Mouse (Mus musculus) adrenal gland, adult 2 months (tissue): ENCODE measurements at regions not wholly inside any gene's neighbourhood (a gene's known extent, or its start where the extent isn't known, plus 50 kb on each side); places are given as distances from the start of the nearest gene placed in this dataset.

Experiments
- DNase-seq: peaks from one replicate; pipeline ENCODE4 v3.0.0; 2021

DNA sequence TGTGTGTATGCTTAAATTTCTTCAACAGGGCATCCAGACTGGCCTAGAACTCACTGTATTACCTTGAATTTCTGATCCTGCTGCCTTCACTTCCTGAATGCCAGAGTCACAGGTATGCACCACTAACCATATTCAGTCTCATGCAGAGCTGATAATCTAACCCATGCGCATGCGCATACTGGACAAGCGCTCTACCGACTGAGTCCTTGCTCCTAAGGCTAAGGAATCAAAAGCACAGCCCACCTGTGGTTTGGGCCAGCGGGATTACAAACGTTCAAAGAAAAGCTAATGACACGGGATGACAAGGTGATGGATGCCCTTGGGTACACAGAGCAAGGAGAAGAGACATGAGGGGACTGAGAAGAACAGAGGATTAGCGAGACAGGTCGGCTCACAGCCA, 160.5 kb downstream of the Zfp36l2 start:
- DNase-seq: no peak

DNA sequence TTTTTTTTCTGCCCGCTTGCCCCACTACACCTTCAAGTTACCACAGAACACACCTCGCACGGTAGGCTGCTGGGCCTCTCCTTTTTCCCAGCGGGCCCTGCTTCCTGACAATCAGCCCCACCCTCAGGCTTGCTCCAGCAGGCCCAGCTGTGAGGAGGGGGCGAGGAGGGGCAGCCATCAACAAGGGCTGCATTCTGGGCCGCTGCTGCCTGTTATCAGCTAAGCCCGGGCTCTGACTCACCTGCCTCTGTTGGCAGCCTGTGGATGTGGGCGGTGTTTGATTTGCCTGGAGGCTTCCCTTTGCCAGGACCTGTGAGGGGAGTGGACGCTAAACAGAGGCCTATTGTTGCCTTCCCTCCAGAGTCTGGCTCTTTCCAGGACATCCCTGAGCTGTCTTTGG, 161.6 kb downstream of the Zfp36l2 start:
- peak; percentile 86 for DNase-seq

DNA sequence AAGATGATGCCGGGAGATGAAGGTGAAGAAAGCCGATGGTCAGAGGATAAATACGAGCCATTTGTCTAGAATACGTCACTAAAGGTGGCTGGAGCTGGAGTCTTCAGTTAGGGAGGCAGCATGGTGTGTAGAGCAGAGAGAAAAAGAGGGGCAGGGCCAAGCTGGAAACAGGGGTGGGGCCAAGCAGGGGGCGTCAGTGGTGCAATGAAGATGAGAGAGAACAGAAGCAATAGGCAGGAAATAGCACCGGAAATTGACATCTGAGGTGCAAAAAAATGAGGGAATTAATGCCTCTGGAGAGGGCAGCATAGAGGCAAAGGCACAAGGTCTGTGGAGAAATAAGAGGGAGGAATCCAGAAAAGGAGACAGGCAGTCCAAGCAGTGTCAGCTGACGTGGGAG, 165.4 kb downstream of the Zfp36l2 start:
- no peak for DNase-seq

DNA sequence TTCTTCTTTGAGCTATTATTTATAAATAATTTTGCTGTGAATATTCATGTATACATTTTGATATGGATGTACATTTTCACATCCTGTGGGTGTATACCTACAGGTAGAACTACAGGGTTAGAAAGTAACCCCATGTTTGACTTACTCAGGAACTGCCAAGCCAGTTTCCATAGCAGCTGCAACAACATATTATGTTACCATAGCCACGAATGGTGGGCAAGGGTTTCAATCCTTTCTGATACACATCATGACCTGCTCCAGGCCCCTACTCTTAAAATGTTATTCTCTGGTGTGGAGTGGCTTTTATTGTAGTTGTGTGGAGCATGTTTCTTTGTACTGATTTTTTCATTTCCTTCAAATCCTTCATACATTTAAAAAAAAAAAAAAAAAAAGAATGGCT, 168.9 kb downstream of the Zfp36l2 start:
- DNase-seq: no peak

DNA sequence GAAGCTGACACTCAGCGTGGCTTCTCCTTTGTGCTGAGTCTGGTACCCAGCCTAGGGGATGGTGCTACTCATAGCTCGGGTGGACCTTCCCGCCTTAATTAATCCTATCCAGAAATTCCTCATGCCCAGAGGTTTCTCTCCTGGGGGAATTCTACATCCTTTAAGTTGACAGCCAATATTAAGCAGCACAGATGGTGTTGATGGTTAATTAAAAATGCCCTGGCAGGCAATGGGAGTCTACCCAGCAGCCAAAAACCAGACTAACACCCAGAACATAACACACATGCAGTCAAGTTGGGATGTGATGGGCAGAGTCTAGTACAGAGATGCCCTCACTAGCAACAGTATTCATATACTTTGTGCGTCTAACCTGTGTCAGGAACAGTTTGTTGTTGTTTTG, 169.9 kb downstream of the Zfp36l2 start:
- no peak for DNase-seq

DNA sequence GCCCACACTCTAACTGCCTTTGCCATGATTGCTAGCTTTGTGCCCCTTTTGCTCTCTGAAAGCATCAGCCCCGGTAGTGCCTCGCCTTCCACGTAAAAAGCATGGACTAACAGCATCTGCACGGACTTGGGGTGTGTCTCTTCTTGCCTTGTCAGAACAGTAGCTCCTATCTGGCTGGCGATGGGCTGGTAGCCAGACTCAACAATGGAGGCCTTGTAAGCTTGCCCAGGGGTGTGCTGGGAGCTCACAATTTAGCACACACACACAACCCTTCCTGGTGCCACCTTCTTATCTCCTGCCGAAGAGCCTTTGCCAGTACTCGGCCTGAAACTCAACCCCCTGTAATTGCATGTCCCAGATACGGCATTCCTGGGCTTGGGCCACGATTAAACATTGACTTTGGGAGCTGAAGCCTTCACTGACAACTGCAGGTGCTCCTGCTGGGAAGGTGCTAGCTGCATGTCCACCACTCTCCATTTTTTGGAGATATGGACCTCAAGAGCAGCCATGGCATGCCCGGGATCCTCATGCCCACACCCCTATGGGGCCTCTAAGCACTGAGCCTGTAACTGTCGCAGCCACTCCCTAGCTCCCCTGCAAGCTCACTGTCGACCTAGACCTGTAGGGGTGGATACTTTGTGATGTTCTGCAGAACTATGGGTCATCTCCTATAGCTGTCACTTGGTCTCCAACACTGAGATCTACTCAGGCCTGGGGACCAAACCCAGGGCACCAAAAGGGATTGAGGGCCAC, 166.7 kb upstream of the Haao start:
- DNase-seq: no peak

DNA sequence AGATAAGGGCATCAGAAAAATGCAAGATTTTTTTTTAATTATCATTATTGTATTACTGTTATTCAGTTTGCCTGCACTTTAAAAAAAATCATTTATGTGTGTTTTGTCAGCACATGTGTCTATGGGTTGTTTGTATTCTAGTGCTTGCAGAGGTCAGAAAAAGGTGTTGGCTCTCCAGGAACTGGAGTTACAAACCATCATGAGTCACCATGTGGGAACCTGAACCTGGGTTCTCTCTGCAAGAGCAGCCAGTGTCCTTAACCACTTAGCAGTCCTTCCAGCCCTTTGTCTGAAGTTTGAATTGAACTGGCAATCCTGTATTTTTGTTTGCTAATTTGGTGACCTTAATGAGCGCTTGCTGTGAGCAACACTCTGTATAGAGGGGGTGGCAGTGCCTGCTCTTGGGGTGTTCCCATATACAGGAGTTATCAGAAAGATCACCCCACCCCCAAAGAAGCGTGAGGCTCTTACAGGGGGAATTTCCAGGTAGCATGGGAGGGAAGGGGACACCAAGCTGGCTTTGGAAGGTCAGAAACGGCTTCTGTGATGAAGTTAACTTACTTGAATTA, 162.8 kb upstream of the Haao start:
- no peak for DNase-seq

DNA sequence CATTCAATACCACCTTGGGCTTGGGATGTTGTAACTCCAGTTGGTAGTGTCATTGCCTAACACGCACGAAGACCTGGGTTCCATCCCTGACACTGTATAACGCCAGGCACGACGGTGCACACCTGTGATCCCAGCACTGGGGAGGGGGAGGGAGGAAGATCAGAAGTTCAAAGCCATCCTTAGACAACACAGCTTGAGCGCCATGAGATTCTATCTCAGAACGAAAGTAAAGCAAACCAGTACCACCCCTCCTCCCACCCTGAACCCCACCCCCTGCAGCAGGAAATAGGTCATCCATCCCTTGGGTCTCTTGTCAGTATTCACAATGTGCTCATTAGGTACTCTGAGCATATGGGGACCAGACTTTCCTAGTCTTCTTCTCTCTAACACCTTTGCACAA, 162.2 kb upstream of the Haao start:
- DNase-seq: no peak

DNA sequence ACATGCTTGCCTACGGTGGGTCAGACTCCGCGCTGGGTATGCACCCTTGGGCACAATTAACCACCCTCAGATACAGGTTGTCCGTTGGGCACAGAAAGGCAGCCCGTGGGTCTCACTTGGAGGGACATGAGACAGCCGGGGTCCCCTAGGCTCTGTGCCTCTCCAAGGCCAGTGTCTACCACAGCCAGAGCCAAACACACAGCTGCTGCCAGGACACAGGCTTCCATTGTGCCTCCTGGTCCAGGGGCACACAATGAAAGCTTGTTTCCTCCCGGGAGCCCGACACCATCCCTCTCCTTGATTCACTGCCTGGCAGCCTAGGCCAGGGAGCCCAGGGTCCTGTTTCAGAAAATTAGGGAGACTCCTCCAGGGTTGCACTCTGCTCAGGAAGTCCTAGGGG, 161.4 kb upstream of the Haao start:
- DNase-seq: no peak

DNA sequence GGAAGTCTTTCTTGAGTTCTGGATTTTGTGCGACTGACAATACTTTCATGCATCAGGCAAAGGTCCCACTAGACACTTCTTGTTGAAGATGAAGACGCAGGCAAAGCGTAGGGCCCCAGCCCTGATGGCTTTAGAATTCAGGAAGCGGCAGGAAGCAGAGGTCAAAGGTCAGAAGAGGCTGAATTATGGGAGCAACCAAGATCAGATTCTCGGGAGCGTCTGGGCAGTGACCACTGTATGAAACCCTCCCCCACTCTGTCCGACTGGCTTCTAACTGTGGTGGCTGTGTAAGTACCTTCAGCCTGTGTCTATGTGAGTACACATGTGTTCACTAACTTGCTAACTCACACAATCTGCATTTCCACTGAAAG, 160.9 kb upstream of the Haao start:
- no peak for DNase-seq

DNA sequence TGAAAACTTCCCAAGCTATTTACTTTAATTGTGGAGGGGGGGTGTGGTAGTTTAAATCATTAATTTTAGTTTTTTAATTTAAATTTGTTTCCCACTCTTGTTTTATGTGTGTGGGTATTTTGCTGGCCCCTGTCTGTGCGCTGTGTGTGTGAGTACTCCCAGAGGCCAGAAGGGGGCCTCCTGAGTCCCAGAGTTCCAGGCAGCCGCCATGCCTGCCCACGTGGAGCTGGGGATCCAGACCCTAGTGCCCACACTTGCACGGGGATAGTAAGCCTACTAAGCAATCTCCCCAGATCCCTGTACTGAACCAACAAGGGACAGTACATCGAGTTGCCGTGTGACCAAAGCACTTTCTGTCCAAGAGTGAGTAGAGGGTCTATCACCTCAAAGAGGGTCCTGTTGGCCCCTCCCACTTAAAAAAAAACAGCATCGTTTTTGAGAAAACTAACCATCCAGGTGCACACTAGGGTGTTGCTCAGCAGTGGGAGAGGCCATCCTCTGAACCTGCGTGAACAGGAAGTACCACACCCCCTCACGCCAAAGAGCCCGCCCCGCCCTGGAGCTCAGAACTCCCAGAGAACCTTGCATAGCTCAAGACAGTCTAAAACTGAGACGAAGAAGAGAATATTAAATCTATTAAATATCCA, 160.4 kb upstream of the Haao start:
- DNase-seq: no peak

DNA sequence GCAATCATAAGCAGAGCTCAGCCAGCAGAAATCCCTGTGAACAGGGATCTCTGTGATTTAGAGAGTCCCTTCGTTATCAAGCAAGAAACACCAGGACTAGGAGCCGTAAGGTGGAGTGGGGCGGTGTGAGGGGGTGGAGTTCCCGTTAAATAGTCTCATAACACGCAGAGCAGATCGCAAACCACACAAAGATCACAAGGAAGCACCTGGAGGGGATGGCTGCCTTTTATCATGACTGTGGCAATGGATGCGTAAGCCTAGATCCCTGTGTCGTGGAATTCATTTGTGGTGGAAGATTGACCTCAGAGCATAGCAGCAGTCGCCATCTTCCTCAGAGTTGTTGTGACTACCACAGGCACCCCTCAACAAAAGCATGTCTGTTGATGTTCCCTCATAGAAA, 159.0 kb upstream of the Haao start:
- no peak for DNase-seq

DNA sequence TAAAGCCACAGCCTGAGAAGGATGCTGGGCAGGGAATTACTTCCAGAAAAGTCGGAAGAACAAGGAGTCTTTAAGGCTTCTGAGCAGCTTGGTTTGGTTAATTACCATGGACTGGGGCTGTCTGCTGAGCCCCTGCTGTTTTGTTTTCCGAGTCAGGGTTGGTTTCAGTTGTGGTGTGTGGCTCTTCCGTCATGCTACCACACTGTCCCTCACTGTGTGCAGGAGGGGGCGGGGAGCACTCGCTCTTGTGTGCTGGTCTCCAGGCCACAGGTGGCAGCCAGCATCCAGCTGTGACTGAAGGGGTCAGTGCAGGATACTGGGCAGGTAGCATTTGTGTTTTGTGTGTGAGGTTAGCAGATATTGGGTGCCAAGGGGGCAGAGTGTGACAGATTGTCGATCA, 156.5 kb upstream of the Haao start:
- DNase-seq: no peak

DNA sequence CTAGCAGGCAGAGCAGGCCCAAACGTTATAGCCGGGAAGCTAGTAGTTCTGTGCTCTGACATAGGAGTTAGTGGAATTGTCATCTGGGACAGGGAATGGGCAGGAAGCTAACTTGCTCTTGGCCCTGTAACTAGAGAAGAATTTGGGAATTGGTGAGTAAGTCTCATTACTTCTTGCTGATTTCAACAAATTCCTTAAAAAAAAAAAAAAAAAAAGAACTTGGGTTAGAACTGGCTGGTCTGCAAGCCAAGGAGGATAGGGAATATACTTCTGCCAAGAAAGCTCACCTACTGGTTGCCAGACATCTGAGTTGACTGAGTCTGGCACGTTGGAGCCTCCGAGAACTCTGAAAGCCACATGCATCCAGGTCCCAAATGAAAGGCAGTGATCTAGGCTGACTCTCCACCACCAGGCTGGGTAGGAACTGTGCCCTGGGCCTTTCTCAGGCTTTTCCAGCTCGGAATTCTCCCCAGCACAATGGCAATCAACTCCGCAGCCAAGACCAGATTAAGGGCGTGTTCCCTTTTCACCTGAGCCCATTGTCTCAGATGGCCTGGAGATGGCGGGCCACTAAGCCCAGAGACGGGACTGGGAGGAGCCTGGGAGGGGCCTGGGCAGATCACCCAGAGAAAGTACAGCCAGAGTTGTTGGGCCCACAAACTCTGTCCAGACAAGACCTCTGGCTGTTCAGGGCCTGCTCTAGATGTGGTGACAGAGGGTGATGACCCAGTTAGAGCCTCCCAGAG, 155.9 kb upstream of the Haao start:
- no peak for DNase-seq

DNA sequence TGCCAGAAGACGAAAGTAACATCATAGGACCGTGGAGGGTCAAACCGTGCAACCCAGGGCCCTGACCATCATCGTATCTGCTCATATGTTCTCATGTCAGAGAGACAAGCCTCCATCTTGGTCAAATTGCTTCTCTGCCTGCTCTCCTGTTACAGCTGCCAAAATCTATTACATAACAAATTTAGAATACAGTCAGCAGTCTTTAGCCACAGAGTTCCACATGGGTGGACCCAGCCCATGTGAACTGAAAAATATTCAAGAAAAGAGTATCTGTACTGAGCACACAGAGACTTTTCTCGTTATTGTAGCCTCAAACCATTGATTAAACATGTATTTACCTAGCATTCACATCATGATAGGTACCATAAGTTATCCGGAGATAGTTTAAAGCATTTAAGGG, 155.2 kb upstream of the Haao start:
- DNase-seq: no peak

DNA sequence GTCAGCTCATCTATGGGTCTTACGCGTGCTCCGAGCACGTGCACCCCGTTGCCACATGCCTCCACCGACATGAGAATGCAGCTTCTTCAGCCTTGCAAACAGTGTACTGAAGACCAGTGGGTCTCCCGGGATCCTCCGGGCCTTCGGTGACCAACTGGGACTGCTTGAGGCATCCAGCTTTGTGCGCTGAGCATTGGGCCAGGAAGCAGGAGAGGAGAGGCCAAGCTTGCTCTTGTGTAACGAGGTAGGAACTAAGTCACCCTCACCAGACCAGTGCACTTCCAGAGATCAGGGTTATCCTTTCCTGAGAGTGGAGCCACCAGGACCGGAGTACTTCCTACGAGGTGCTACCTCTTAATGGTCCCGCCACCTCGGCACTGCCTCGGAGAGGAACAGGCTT, 154.6 kb upstream of the Haao start:
- no peak for DNase-seq

DNA sequence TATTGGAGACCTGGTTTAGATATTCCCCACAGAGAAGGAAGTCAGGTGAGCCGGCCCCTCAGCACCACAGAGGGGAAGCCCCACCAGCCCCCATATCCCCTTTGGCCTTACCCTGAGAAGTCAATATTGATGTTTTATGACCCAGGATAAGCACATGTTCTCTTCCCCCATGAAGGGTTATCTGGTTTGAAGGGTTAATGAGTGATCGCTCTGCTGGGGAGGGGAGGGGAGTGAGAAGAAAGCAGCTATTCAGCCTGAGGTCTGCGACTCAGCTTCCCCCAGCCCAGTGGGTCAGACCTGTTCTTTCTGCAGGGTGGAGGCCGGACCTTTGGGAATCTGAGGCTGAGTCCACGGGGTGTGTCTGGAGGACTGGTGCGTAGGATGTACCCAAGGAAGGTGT, 152.4 kb upstream of the Haao start:
- no peak for DNase-seq

DNA sequence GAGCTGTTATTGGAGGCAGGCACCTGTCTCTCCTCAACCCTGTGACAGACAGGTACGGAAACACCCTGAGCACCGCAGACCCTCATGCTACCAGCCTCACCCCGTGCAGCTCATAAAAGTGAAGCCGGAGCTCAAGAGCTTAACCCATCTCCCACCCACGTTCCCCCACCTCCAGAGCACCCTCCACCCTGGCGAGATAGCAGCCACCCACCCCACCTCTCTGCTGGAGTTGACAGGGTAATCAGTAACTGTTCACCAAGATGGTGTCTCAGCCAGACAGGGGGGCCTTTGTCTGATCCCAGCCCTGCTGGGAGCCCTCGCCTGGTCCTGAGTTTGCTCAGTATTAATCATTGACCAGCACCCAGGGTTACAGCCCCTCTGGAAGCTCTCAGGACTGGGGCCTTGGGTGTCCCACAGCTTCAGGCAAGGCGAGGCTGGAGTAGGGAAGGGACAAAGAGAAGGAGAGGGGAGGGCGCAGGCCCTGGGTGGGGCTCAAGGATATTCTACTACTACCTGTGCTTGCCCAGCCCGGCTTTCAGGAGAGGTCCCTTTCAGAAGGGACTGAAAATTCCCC, 151.3 kb upstream of the Haao start:
- no peak for DNase-seq

DNA sequence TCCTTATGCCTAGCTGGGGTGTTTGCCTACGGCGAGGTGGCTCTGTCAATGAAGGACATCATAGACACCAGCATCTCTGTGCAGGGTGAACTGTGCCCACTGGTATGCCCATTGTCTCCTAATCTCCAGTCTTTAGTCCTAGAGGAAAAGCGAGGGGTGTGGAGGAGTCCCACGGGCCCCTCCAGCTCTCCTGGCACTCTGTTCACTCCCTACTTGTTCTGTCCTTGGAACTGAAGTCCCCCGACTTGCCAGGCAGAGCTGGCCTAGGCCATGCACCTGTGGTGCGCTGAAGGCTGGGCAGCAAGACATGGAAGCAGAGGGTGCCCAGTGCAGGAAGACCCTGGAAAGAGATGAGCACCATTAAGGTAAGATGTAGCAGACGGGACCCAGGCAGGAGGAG, 150.6 kb upstream of the Haao start:
- DNase-seq: no peak

DNA sequence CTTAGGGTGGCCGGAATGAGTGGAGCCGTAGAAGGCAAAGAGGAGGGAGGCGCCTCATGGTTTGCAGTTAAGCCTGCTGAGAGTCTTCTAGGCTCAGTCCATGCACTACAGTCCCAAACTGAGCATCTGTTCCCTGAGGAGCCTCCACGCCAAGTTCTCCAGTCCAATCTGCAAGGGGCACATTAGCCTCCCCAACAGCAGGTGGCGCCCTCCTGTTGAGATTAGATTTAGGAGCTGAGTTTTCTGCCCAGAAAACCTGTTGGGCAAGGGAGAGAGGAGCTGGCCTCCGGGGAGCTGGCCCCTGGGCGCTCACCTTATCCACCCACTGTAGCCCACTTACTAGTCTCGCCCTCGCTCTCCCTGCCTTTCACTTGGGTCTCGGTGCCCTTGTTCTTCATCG, 150.0 kb upstream of the Haao start:
- DNase-seq: peak; percentile 73

DNA sequence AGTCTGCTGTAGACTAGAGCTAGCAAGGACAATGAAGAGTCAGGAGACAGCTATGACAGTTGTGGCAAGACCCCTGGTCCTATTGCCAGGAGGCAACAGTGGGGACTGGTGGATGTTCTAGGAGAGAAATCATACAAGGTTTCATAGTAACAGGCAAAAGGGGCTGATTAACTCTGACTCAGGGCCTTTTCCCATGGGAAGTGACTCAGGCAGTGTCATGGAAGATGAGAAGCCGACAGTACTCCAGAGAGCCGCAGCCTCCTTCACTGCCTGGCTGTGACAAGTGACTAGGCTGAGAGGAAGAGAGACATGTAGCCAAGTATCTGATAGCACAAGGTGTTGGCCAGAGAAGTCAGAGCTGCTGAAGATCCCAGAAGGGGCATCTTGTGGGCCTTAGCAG, 145.3 kb upstream of the Haao start:
- peak; percentile 67 for DNase-seq

DNA sequence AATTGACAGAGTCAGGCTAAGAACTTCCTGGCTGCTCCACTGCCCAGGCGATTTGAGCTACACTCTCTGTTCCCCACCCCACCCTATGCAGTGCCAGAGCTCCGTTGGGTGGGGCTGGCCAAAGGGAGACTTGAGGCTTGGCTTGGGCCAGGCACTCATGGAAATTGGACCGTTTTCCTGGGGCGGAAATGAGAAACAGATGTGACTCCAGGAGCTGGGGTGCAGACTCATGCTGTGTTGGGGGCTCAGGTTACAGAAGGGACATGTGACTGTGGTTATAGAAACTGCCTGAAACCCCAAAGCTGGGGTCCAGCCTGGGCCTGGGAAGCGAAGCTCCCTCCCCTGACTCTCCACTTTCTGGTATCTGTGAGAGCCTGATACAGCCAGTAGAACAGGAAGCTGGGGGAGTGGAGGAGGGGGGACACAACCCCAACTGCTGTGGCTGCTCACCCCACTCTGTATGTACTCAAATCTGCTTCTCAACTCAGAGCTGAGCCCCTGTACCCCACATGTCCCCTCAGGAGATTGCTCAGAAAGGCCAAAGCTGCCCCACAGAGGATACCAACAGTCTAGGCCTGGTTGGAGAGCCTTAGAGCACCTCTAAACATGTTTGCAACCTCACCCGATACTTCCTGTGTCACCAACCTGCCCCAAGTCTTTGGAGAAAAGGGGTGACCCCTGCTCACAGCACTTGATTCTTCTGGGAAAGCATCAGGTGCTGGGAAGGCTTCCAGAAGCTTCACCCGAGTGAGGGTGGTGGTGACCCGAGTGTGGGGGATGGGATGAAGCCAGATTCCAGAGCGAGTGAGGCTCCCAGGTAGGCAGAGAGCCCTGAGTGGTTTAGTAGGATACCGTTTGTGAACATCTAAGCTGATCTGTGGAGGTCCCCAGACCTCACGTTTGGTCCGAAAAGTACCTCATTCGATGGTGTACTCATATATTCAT, 142.9 kb upstream of the Haao start:
- peak; percentile 65 for DNase-seq
